Mouse (Mus musculus) bone marrow macrophage, adult 2 months (primary cell): Measurements from ENCODE around the gene Plpp3. TPM values are rescaled to one million over a fixed set of nuclear protein-coding genes. Genes with fewer than 3 reads are reported as not detected.

Experiments
- H3K27ac ChIP-seq: 2 replicates; pipeline ENCODE4 v1.5.1; 2012; ENCODE audit warnings: low read depth, low read length; ENCODE audit not compliant: insufficient read depth
- H3K4me1 ChIP-seq: 2 replicates; pipeline ENCODE4 v1.6.1; 2012; ENCODE audit warnings: low read length; ENCODE audit not compliant: control insufficient read depth, insufficient read depth
- H3K4me3 ChIP-seq: 2 replicates; pipeline ENCODE4 v1.5.1; 2012; ENCODE audit warnings: mild to moderate bottlenecking, low read length, moderate library complexity; ENCODE audit not compliant: insufficient read depth
- CTCF ChIP-seq: IDR thresholded peaks from 2 replicates; pipeline ENCODE4 v1.5.1; 2012; ENCODE audit warnings: low read depth, mild to moderate bottlenecking, low read length, moderate library complexity
- POLR2A ChIP-seq: IDR thresholded peaks from 2 replicates; pipeline ENCODE4 v1.6.1; 2012; ENCODE audit warnings: mild to moderate bottlenecking, low read depth, low read length, borderline replicate concordance
- polyA plus RNA-seq: library from polyadenylated mRNA; stranded (reverse); fragments of >200 nt; gene quantifications from 2 replicates; pipeline ENCODE4 v1.2.4, GENCODE M21; 2012; ENCODE audit not compliant: missing spikeins, insufficient read depth, insufficient read length

Plpp3 gene
- polyA plus RNA-seq, 1 experiment, result 0.58 TPM

- TF ChIP-seq CTCF, result no peak
- no peak for TF ChIP-seq POLR2A
- Histone ChIP-seq H3K27ac (no peak overlapping the region), H3K4me1 (peaks cover 8% of the 10 kb centered on the region), H3K4me3 (no peak overlapping the region)
Measured at GRCm38 (mm10) chr4:105113468-105113867, 43.7 kb upstream of the Plpp3 start.

DNA sequence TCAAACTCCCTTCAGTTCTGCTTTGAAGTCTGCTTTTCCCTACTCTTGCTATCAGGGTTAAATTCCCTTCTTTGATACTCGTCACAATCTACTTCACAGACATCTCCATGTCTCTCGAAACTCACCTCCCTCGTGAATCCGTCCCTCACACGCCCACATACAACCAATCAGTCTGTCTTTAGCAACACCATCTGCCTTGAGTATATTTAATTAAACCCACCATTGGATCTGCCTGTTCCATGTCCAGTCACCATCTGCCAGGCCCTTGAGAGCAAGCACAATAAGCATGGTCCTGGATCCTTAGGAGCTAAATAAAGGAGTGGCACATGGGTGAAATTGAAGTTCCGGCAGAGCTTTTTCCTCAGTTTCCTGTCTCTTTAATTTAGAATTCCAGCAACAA lies 36.1 kb upstream of the Plpp3 start:
- TF ChIP-seq POLR2A (no peak), CTCF (no peak)
- no peaks in the 10 kb centered on the region for H3K4me1 ChIP-seq
- no peak overlapping the region for H3K27ac ChIP-seq
- H3K4me3 ChIP-seq, result no peak overlapping the region

GRCm38 (mm10) chr4:105122429-105122828 lies 34.7 kb upstream of the Plpp3 start:
- no peak overlapping the region for H3K4me3 ChIP-seq
- peak; percentile 74 for TF ChIP-seq CTCF
- TF ChIP-seq POLR2A, result no peak
- no peaks in the 10 kb centered on the region for H3K4me1 ChIP-seq
- no peak overlapping the region for H3K27ac ChIP-seq

DNA sequence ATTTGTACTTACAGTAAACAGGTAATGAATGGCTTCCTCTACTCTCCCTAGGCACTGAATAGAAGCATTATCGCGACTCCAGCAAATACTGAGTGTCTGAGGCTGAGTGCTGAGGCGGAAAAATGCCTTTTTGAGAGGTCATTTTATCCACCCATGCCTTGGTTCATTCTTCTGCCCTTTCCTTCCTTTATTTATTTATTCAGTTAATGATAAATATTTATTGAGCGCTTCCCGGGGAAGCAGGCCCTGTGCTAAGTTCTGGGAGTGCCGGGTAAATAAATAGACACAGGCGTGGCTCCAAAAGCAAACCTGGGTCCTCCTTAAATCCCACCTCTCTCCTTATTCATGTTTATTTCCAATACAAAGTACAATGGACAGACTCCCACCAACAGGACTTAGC lies 27.9 kb upstream of the Plpp3 start:
- no peak overlapping the region for H3K27ac ChIP-seq
- no peaks in the 10 kb centered on the region for H3K4me1 ChIP-seq
- TF ChIP-seq CTCF (no peak), POLR2A (no peak)
- H3K4me3 ChIP-seq, result no peak overlapping the region

GRCm38 (mm10) chr4:105131756-105132314 lies 25.3 kb upstream of the Plpp3 start:
- Histone ChIP-seq H3K27ac (no peak overlapping the region), H3K4me3 (no peak overlapping the region), H3K4me1 (no peaks in the 10 kb centered on the region)
- TF ChIP-seq POLR2A (no peak), CTCF (no peak)

DNA sequence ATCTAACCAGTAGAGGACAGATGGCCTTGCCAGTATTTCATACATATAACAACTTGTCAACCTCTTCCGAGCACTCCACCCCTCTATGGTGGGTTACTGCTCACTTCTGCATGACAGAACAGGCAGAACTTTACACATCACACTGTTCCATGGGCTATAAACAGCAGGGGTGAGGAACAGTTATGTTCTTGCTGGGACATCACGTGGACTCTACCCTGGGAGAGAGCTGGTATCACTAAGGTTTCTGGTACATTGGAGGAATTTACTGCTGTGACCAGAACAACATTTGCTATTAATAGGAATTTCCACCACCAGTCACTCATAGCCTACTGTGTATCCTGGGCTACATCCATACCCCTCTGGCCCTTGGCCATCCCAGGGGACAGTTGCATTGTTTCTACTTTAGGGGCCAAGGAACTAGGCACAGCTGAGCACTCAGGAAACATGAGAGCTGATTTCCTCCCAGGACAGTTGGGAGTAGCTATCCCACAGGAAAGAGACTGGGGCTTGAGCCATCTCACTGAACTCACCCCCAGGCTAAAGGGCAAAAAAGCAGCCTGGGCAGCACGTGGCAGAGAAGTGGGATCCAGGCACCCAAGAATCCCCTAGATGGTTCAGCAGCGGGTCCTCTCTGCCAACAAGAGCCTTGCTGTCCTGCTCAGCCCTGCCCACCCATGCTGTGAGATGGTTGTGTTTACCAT lies 23.6 kb upstream of the Plpp3 start:
- TF ChIP-seq POLR2A, result no peak
- TF ChIP-seq CTCF, result no peak
- H3K4me3 ChIP-seq, result no peak overlapping the region
- H3K27ac ChIP-seq, result no peak overlapping the region
- H3K4me1 ChIP-seq, result no peaks in the 10 kb centered on the region

DNA sequence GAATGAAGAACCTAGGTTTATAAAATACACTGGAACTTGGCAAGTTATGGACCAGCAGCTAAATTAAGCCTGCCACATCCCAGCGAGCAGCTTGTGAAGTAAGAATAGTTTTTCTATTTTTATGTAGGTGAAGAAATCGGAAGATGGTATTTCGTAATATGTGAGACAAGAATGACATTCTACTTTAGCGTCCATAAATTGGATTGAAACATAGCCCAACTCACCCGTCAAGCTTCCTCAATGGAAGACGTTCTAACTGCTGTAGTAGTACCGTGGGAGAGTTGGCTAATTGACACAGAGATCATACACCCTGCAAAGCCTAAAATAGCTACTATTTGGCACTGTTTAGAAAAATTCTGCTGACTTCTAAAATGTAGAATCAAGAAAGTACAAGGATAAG lies 7.7 kb upstream of the Plpp3 start:
- no peak overlapping the region for H3K4me3 ChIP-seq
- no peak for TF ChIP-seq CTCF
- no peak for TF ChIP-seq POLR2A
- no peak overlapping the region for H3K27ac ChIP-seq
- H3K4me1 ChIP-seq, result peaks cover 24% of the 10 kb centered on the region

DNA sequence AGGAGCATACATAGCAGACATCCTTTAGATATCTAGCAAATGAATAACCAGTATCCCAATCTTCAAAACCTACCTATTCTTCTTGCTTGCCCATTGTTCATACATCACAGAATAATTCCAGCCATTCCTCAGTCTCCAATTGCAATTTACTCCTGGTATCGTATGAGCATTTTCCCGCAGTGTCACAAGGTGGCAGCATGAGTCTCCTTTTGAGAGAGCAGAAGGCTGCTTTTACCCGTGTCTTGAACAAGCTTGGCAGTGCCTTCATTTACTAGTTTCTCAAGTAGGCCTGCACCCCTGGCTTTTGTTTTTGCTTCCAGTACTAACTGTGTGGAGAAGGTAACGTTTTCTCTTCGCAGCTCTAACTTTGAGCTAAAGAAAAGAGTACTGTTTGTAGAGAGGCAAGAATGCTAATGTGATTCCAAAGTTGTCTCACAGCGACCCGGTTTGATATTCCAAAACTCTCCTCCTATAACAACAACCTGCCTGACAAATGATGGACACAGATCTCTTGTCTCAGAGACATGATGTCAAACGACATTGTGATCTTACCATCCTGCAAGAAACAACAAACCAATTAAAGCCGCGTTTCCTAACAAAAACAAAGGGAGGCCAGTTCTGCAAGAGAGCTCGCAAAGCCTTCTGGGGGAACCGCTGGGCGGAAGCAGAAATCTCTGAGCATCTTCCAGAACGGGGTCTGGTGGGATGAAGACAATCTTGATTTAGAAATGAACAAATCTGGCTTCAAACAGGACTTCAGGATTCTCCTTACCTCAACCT lies 5.0 kb upstream of the Plpp3 start:
- H3K27ac ChIP-seq, result no peak overlapping the region
- TF ChIP-seq CTCF (no peak), POLR2A (no peak)
- no peak overlapping the region for H3K4me3 ChIP-seq
- H3K4me1 ChIP-seq, result peaks cover 22% of the 10 kb centered on the region

DNA sequence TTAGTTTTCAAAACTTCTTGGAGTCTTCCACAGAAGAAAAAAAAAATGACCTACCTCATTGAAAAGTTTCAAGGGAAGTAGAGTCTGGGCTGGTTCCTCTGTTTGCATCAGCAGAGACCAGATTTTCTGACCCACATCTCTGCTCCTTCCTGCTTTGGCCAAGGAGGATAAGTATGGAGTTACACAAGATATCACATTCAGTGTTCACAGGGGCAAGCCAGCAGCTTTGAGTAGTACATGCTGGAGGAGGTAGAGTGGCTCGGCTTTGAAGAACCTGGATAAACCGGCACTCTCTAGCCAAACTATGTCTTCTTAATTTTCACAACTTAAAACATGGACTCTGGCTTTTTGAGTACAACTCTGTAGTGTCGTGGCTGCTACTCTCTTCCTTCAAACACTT lies 3.9 kb upstream of the Plpp3 start:
- no peak for TF ChIP-seq POLR2A
- TF ChIP-seq CTCF, result no peak

DNA sequence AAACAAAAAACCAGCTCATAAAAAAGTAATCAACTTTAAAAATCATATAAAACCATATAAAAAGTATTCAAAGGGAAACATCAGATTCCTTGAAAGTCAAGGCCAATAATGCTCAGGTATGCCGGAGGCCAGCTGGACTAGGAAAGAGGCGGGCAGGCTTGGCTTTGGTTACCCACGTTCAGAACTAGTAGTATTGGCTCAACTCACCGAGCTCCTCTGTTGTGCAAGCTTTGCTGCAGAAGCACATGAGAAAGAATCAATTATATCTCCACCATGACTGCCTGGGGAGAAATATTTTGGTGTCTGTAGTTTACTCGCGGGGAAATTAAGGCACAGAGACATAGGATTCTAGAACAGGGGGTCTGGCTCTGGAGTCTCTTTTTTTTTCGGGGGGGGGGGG lies 866 bp upstream of the Plpp3 start:
- no peak overlapping the region for H3K27ac ChIP-seq
- peaks cover 4% of the 10 kb centered on the region; the same call in 1 of the 2 replicates for H3K4me1 ChIP-seq
- no peak overlapping the region for H3K4me3 ChIP-seq
- TF ChIP-seq POLR2A, result no peak
- no peak for TF ChIP-seq CTCF

More for the DNA sequence above, 3.9 kb upstream of the Plpp3 start:
- Histone ChIP-seq H3K4me3 (no peak overlapping the region), H3K27ac (no peak overlapping the region), H3K4me1 (peaks cover 14% of the 10 kb centered on the region)

GRCm38 (mm10) chr4:105156955-105157275 lies 232 bp upstream of the Plpp3 start:
- no peak for TF ChIP-seq POLR2A
- TF ChIP-seq CTCF, result no peak
- Histone ChIP-seq H3K4me1 (peaks cover 2% of the 10 kb centered on the region; the same call in 1 of the 2 replicates), H3K4me3 (peak overlapping the region; percentile 72), H3K27ac (no peak overlapping the region)
